Mouse (Mus musculus) kidney, embryonic 14.5 days (tissue): Measurements from ENCODE around the gene Gpc6. TPM values are rescaled to one million over a fixed set of nuclear protein-coding genes. Genes with fewer than 3 reads are reported as not detected.
A peak's percentile ranks its signal among the peaks of the same experiment; 100 is the strongest.

Experiments
- ATAC-seq: fragments of 200-750 bp; cut with Nextera tagmentation; 2 replicates; pipeline ENCODE4 v1.8.0; 2017; ENCODE audit warnings: moderate number of reproducible peaks, mild to moderate bottlenecking, moderate TSS enrichment, moderate library complexity; ENCODE audit not compliant: low FRiP score, low TSS enrichment
- H3K27ac ChIP-seq: fragments of 300-500 bp; sonication (generic); 2 replicates; pipeline ENCODE4 v1.5.1; 2014; ENCODE audit warnings: low read depth, mild to moderate bottlenecking, low read length, moderate library complexity, mixed read lengths
- H3K27me3 ChIP-seq: fragments of 300-500 bp; sonication (generic); 2 replicates; pipeline ENCODE4 v1.6.1; 2014; ENCODE audit warnings: mild to moderate bottlenecking, low read length; ENCODE audit not compliant: control insufficient read depth, insufficient read depth
- H3K36me3 ChIP-seq: fragments of 300-500 bp; sonication (generic); 2 replicates; pipeline ENCODE4 v1.6.1; 2014; ENCODE audit warnings: low read length, mixed read lengths; ENCODE audit not compliant: control insufficient read depth, insufficient read depth
- H3K4me1 ChIP-seq: fragments of 300-500 bp; sonication (generic); 2 replicates; pipeline ENCODE4 v1.6.1; 2014; ENCODE audit warnings: low read length, mixed read lengths; ENCODE audit not compliant: control insufficient read depth, insufficient read depth
- H3K4me2 ChIP-seq: fragments of 300-500 bp; sonication (generic); replicated peaks from 2 replicates; pipeline ENCODE4 v1.6.1; 2014; ENCODE audit warnings: low read depth, mild to moderate bottlenecking, low read length
- H3K4me3 ChIP-seq: fragments of 300-500 bp; sonication (generic); 2 replicates; pipeline ENCODE4 v1.5.1; 2014; ENCODE audit warnings: mild to moderate bottlenecking, low read length
- H3K9ac ChIP-seq: fragments of 300-500 bp; sonication (generic); 2 replicates; pipeline ENCODE4 v1.6.1; 2014; ENCODE audit warnings: low read depth, mild to moderate bottlenecking, low read length, moderate library complexity
- H3K9me3 ChIP-seq: fragments of 300-500 bp; sonication (generic); 2 replicates; pipeline ENCODE4 v1.6.1; 2016; ENCODE audit warnings: low read length; ENCODE audit not compliant: control insufficient read depth
- WGBS: fragments of 180-500 bp; shearing (Covaris S2); extraction: QIAGEN DNeasy Blood & Tissue Kit; methylation state at CpG from one replicate; pipeline ENCODE4 v1.1.7; 2014; 5-methylcytosine and 5-hydroxymethylcytosine counted together
- polyA plus RNA-seq: library from polyadenylated mRNA; unstranded; fragments of >200 nt; fragmentation: Nextera tagmentation; extraction: Ambion mirVana; gene quantifications from 2 replicates; pipeline ENCODE4 v1.2.1, GENCODE M21; 2014

Gpc6 gene
- polyA plus RNA-seq, 1 experiment from 2014 or later: 71.8 TPM

DNA sequence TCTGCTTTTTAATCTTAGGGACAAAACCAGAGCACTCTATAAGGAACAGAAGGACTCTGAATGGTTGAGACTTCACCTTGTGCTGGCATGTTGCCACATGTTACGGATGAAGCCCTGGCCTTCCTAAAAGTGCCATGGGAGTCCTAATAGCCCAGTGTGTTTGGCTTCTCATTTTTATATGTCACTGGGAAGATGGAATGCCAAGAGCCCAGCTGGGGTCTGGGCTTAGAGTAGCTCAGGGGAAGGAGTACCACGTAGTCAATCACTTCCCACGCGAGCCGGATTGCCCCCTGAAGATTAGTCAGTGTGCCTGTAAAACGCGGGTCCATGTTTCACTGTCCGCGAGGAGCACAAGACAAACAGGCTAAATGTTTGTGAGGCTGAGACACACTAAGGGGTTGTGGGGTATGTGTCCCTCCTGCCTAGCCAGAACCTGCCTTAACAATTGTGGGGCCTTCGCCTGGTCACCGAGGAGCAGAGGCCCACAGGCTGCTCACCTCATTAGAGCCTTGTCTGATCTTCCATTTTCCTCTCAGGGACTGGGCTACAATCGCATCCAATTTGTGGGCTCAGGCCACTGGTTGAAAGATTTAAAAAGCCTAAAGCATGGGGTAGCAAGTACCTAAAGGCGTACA is 852.9 kb downstream of the Gpc6 start:
- Histone ChIP-seq H3K4me3 (no peak overlapping the region), H3K9ac (no peak overlapping the region), H3K27me3 (no peaks in the 10 kb centered on the region), H3K9me3 (no peaks in the 10 kb centered on the region), H3K27ac (no peak overlapping the region), H3K4me1 (no peaks in the 10 kb centered on the region), H3K4me2 (no peak overlapping the region), H3K36me3 (no peaks in the 10 kb centered on the region)
- ATAC-seq: no peak
- 86% methylated on average over 13 of the region's 13 CpGs for WGBS

DNA sequence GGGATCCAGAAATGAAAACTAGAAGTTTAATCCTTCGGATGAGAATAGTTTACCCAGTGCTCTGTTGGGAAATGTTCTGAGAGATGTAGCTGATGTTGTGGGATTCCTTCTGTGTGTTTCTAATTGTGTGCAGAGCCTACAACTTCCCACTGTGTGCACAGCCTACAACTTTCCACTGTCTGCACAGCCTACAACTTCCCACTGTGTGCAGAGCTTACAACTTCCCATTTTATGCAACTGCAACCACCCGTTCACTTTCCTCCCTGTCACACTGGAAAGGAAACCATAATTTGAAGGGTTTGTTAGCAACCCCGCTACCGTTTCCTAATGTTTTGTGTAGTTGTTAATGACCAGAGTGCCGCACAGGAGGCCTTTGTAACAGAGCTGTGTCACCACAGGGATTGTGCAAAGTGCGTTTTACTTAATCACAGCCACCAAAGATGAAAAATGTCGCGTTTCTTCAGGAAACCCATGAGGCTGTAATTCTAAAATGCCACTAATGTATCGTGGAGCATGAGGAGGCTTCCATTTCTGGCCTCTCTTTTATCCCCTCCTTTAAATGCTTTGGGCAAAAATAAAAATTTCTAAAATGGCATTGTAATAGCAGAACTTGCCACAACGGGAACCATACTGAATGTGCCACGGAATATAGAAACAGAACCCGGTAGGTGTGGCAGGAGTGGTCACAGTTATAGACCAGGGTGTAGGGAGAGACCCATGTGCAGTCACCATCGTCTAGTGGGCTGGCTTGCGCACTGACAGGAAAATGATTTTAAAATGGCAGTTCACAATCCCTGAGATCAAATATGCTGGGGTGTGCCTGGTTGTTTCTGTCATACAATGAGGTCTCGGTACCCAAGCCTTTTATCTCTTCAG is 853.7 kb downstream of the Gpc6 start:
- no peaks in the 10 kb centered on the region for H3K27me3 ChIP-seq
- H3K4me1 ChIP-seq: no peaks in the 10 kb centered on the region
- no peak overlapping the region for H3K4me3 ChIP-seq
- H3K9ac ChIP-seq: no peak overlapping the region
- no peaks in the 10 kb centered on the region for H3K36me3 ChIP-seq
- WGBS: 80% methylated on average over 15 of the region's 15 CpGs
- no peak for ATAC-seq
- H3K4me2 ChIP-seq: no peak overlapping the region
- H3K9me3 ChIP-seq: no peaks in the 10 kb centered on the region
- no peak overlapping the region for H3K27ac ChIP-seq

DNA sequence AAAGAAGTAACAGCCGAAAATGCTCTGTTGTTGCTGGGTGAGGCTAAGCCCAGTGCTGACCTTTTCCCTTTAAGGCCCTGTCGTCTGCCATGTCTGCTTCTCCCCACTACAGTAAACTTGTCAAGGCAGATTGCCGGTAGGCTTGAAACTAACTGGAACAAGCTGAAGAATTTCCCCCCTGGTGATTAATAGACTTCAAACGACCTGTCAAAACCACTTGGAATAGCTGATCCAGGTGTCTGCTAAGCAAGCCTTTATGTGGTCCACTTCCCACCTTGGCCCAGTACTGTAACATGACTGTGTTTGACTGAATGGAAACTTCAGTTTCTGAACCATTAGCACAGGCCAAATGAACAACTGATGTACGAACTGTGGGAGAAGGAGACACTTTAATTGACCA is 856.6 kb downstream of the Gpc6 start:
- H3K9ac ChIP-seq: no peak overlapping the region
- 50% methylated on average over 5 of the region's 5 CpGs for WGBS
- 0 out of 2 replicates have a peak, but pooled peaks cover 3% of the 10 kb centered on the region for H3K4me1 ChIP-seq
- H3K27me3 ChIP-seq: no peaks in the 10 kb centered on the region
- no peak overlapping the region for H3K27ac ChIP-seq
- no peaks in the 10 kb centered on the region for H3K36me3 ChIP-seq
- no peak for ATAC-seq
- H3K4me3 ChIP-seq: no peak overlapping the region
- H3K4me2 ChIP-seq: no peak overlapping the region
- H3K9me3 ChIP-seq: no peaks in the 10 kb centered on the region

- Histone ChIP-seq H3K4me3 (no peak overlapping the region), H3K9ac (no peak overlapping the region), H3K27ac (no peak overlapping the region), H3K4me1 (0 out of 2 replicates have a peak, but pooled peaks cover 3% of the 10 kb centered on the region), H3K27me3 (no peaks in the 10 kb centered on the region), H3K9me3 (no peaks in the 10 kb centered on the region), H3K36me3 (no peaks in the 10 kb centered on the region), H3K4me2 (no peak overlapping the region)
- ATAC-seq: no peak
- 78% methylated on average over 8 of the region's 8 CpGs for WGBS
Observed at GRCm38 (mm10) chr14:117783671-117784262, 858.7 kb downstream of the Gpc6 start.

GRCm38 (mm10) chr14:117784960-117785359 is 859.8 kb downstream of the Gpc6 start:
- Histone ChIP-seq H3K4me3 (no peak overlapping the region), H3K4me1 (0 out of 2 replicates have a peak, but pooled peaks cover 3% of the 10 kb centered on the region), H3K9me3 (no peaks in the 10 kb centered on the region), H3K4me2 (no peak overlapping the region), H3K9ac (no peak overlapping the region), H3K27ac (no peak overlapping the region), H3K27me3 (no peaks in the 10 kb centered on the region), H3K36me3 (no peaks in the 10 kb centered on the region)
- WGBS: 89% methylated on average over 9 of the region's 9 CpGs
- ATAC-seq: no peak

DNA sequence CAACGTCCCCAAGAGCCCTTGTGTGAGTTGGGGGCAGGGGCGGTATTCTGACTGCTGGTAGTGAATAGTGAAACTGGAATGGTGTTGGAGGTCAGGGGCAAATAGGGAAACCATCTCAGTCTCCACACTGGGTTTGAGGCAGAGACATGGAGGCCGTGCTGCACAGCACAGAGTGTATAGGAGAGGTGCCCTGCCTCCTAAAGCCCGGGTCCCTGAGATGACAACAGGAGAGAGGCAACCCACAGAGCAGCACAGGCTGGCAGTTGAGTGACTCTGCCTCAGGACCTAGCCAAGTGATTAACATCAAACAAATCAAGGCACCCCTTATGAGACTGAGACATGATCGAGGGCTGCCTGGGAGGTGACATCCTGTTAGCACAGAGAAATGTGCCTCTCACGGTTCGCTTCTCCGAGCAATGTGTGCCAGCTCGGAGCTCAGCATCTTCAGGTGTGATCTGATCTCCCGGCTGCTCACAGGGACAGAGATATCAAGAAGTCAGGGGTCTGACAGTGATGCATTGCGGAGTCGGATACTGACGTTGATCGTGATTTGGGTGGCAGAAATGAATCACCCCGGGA is 860.5 kb downstream of the Gpc6 start:
- Histone ChIP-seq H3K4me1 (0 out of 2 replicates have a peak, but pooled peaks cover 3% of the 10 kb centered on the region), H3K36me3 (no peaks in the 10 kb centered on the region), H3K4me3 (no peak overlapping the region), H3K27me3 (no peaks in the 10 kb centered on the region), H3K9ac (no peak overlapping the region), H3K4me2 (no peak overlapping the region), H3K27ac (no peak overlapping the region), H3K9me3 (no peaks in the 10 kb centered on the region)
- peak; percentile 52; the same call in 1 of the 2 replicates for ATAC-seq
- WGBS: 51% methylated on average over 15 of the region's 15 CpGs

- no peaks in the 10 kb centered on the region for H3K9me3 ChIP-seq
- H3K27ac ChIP-seq: no peak overlapping the region
- H3K9ac ChIP-seq: no peak overlapping the region
- WGBS: 52% methylated on average over 7 of the region's 7 CpGs
- H3K4me1 ChIP-seq: 0 out of 2 replicates have a peak, but pooled peaks cover 3% of the 10 kb centered on the region
- no peak overlapping the region; the same call in 1 of the 2 replicates for H3K4me2 ChIP-seq
- no peaks in the 10 kb centered on the region for H3K27me3 ChIP-seq
- H3K36me3 ChIP-seq: no peaks in the 10 kb centered on the region
- H3K4me3 ChIP-seq: no peak overlapping the region
- ATAC-seq: no peak
Observed at GRCm38 (mm10) chr14:117786647-117787046, 861.5 kb downstream of the Gpc6 start.

DNA sequence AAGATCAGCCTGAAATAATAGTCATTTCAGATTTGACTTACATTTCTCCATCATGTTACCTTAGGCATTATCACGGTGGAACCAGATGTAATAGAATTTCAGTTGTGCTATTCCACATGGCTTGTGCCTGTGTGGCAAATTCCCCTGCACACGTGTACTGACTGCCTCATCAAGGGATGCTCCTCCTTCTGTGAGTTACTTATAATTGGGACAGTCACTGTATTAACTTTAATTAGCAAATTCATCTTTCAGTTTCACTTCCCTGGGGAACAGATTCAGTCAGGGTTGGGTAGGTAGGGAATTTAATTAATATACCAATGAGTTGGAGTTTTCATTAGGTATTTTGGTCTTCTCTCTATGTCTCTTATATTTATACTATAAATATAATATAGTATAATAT is 869.8 kb downstream of the Gpc6 start:
- H3K36me3 ChIP-seq: no peaks in the 10 kb centered on the region
- no peak for ATAC-seq
- no peak overlapping the region for H3K27ac ChIP-seq
- H3K9me3 ChIP-seq: no peaks in the 10 kb centered on the region
- H3K27me3 ChIP-seq: no peaks in the 10 kb centered on the region
- H3K4me2 ChIP-seq: no peak overlapping the region
- no peaks in the 10 kb centered on the region for H3K4me1 ChIP-seq
- H3K4me3 ChIP-seq: no peak overlapping the region
- H3K9ac ChIP-seq: no peak overlapping the region
- WGBS: 87% methylated on average over 2 of the region's 2 CpGs
